26 mouse cellular contexts compared by ENCODE assay signal in the genomic region with DNA sequence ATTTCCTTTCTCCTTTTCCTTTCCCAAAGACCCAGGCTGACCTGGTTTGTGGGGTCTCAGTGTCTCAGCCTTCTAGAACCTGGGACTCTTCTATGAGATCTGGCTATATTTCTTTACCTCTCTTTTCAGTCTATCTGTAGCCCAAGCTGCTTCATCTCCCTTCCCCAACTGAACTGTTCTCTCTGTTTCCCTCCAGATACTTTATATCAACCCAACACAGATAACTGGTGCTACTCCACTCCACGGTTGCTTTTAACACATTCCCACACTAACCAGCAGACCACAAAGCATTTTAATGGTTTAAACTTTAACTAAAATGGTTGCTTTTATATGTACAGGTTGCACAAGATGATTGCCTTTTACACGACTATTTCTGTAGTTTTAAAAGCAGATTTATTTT. TPM values are rescaled to one million over a fixed set of nuclear protein-coding genes. Genes with fewer than 3 reads are reported as not detected.
DNase-seq lines count a peak whose midpoint lies in the region; ATAC-seq and TF ChIP-seq lines count a peak whose summit lies in the region.
"Had no signal": no experiment of that assay in that cellular context is flagged by ENCODE, and none has a peak within 500 bp of the region (broad histone marks: within the 10 kb centered on the region; RNA-seq: fewer than 3 reads in every experiment).

No protein-coding gene starts in this region.

- no peaks in the 10 kb centered on the region for H3K4me1 ChIP-seq in kidney, postnatal 0 days (replicated peaks; ENCODE audit: insufficient read depth, low read length)
- H3K4me1 ChIP-seq in liver, embryonic 14.5 days (replicated peaks; ENCODE audit: control insufficient read depth in 2 of 2, insufficient read depth in 2 of 2, low read length in 1 of 2) = no peaks in the 10 kb centered on the region
- H3K4me1 ChIP-seq: embryonic facial prominence, embryonic 13.5 days; forebrain, embryonic 13.5 days; heart, embryonic 10.5 days; hindbrain, embryonic 12.5 days had no signal

- TF ChIP-seq EP300 in liver, embryonic 14.5 days (IDR thresholded peaks at IDR 0.05; ENCODE audit: low read depth) = peak; percentile 50

- H3K27ac ChIP-seq in kidney, postnatal 0 days = peak overlapping the region; percentile 52; the same call in 1 of the 2 replicates
- no peak overlapping the region for H3K27ac ChIP-seq in liver, embryonic 14.5 days
- no peak overlapping the region for H3K27ac ChIP-seq in gastrocnemius, adult 2 months
- H3K27ac ChIP-seq: embryonic facial prominence, embryonic 13.5 days; forebrain, embryonic 13.5 days; heart, embryonic 10.5 days; hindbrain, embryonic 12.5 days had no signal

- no peak for ATAC-seq in kidney, postnatal 0 days (replicated peaks; ENCODE audit: low FRiP score, low read depth)
- ATAC-seq in liver, embryonic 14.5 days (ENCODE audit: insufficient read depth) = peak; percentile 56; the same call in 1 of the 2 replicates
- peak; percentile 90 for ATAC-seq in megakaryocyte progenitor cell, adult 5-6 weeks (replicated peaks; ENCODE audit: poor library complexity)
- ATAC-seq: CD4-positive, CD25-positive, alpha-beta regulatory T cell, adult 4 months; forebrain, embryonic 13.5 days; forebrain, postnatal 0 days had no signal

- no peaks in the 10 kb centered on the region for H3K9me3 ChIP-seq in kidney, postnatal 0 days (replicated peaks; ENCODE audit: low read length)
- H3K9me3 ChIP-seq in liver, embryonic 14.5 days (ENCODE audit: control insufficient read depth, low read length) = no peaks in the 10 kb centered on the region
- H3K9me3 ChIP-seq: embryonic facial prominence, embryonic 13.5 days; forebrain, embryonic 13.5 days; G1E; heart, embryonic 10.5 days; hindbrain, embryonic 12.5 days had no signal

- intact Hi-C loops in gastrocnemius, adult 2 months (cut with DNase I) = no loop called here

- H3K4me3 ChIP-seq in kidney, postnatal 0 days (replicated peaks; ENCODE audit: low read depth, low read length) = no peak overlapping the region
- H3K4me3 ChIP-seq in liver, embryonic 14.5 days (ENCODE audit: insufficient read depth in 1 of 2, low read depth in 2 of 2, low read length in 2 of 2) = no peak overlapping the region
- no peak overlapping the region for H3K4me3 ChIP-seq in gastrocnemius, adult 2 months
- H3K4me3 ChIP-seq: embryonic facial prominence, embryonic 13.5 days; forebrain, embryonic 13.5 days; heart, embryonic 10.5 days; hindbrain, embryonic 12.5 days had no signal

- no peak for TF ChIP-seq CTCF in kidney, postnatal 0 days (IDR thresholded peaks at IDR 0.05; ENCODE audit: low read depth)
- no peak for TF ChIP-seq CTCF in liver, embryonic 14.5 days (IDR thresholded peaks at IDR 0.05; ENCODE audit: low read depth)
- TF ChIP-seq CTCF in gastrocnemius, adult 2 months (IDR thresholded peaks at IDR 0.05) = no peak

- no peaks in the 10 kb centered on the region for H3K36me3 ChIP-seq in kidney, postnatal 0 days (ENCODE audit: insufficient read depth, low read length)
- no peaks in the 10 kb centered on the region for H3K36me3 ChIP-seq in liver, embryonic 14.5 days (replicated peaks; ENCODE audit: control insufficient read depth, insufficient read depth, low read depth)
- H3K36me3 ChIP-seq: embryonic facial prominence, embryonic 13.5 days; G1E; heart, embryonic 10.5 days; hindbrain, embryonic 12.5 days had no signal

- no peak overlapping the region for H3K9ac ChIP-seq in kidney, postnatal 0 days (ENCODE audit: low read depth, low read length)
- no peak overlapping the region for H3K9ac ChIP-seq in liver, embryonic 14.5 days (replicated peaks)
- H3K9ac ChIP-seq: embryonic facial prominence, embryonic 13.5 days; forebrain, embryonic 13.5 days; forebrain, postnatal 0 days; hindbrain, embryonic 12.5 days had no signal

- H3K4me2 ChIP-seq in kidney, postnatal 0 days (ENCODE audit: low read length) = no peak overlapping the region
- no peak overlapping the region for H3K4me2 ChIP-seq in liver, embryonic 14.5 days (ENCODE audit: low read depth)
- H3K4me2 ChIP-seq: embryonic facial prominence, embryonic 13.5 days; forebrain, embryonic 13.5 days; hindbrain, embryonic 12.5 days had no signal

- no peaks in the 10 kb centered on the region for H3K27me3 ChIP-seq in kidney, postnatal 0 days (ENCODE audit: insufficient read depth, low read length)
- no peaks in the 10 kb centered on the region for H3K27me3 ChIP-seq in liver, embryonic 14.5 days (ENCODE audit: control insufficient read depth, insufficient read depth, low read length)
- H3K27me3 ChIP-seq: embryonic facial prominence, embryonic 13.5 days; forebrain, embryonic 13.5 days; hindbrain, embryonic 12.5 days had no signal

- DNase-seq in heart, adult 11 months = peak; percentile 18
- no peak for DNase-seq in heart, adult 8-10 months (ENCODE audit: low spot score)
- no peak for DNase-seq in kidney, postnatal 0 days (ENCODE audit: low spot score)
- no peak for DNase-seq in kidney, adult 8-10 months
- no peak for DNase-seq in liver, embryonic 14.5 days (ENCODE audit: low read depth in 3 of 3, low spot score in 3 of 3)
- no peak for DNase-seq in lung, postnatal 25 days (ENCODE audit: low spot score)
- DNase-seq in gastrocnemius, adult 2 months = no peak
- DNase-seq: adrenal gland, postnatal 10 days; B cell, adult 2 months; cerebellum, adult 11 months; cerebellum, adult 8-10 months; cerebellum, postnatal 25 days; forebrain, postnatal 0 days; gastrocnemius, postnatal 25 days; heart, postnatal 10 days; heart, postnatal 4 days had no signal

- WGBS in kidney, postnatal 0 days = 36% methylated on average over 2 of the region's 2 CpGs
- WGBS in liver, embryonic 14.5 days (ENCODE audit: insufficient replicate concordance) = 16% methylated on average over 2 of the region's 2 CpGs

RNA-seq across cellular contexts. Expression of a gene that starts 19.9 kb away (rescaled TPM):
- 1 to 10 TPM; 2.4 to 3.9 (median 2.6) TPM for total RNA-seq in heart, adult 8-10 months (2022)
- polyA plus RNA-seq in kidney, postnatal 0 days (2015; fragmentation: Nextera tagmentation; extraction: Ambion mirVana) = 270 and 317 TPM in 2 replicates
- polyA plus RNA-seq in liver, embryonic 14.5 days (2012; rRNA removed) = 8.6 and 14.1 TPM in 2 replicates
- polyA plus RNA-seq in liver, embryonic 14.5 days (2014; fragmentation: Nextera tagmentation; extraction: Ambion mirVana) = 24.8 and 27.6 TPM in 2 replicates
- 199 and 209 TPM in 2 replicates for total RNA-seq in megakaryocyte progenitor cell, adult 5-6 weeks (2015)
- 131 and 133 TPM in 2 replicates for total RNA-seq in megakaryocyte progenitor cell, adult 5-6 weeks (2017)
- 1 to 10 TPM; 3.9 to 4.5 TPM for total RNA-seq in gastrocnemius, adult 2 months (2021)
- total RNA-seq: G1E had no signal
- polyA plus RNA-seq: G1E had no signal

RNA-seq across cellular contexts. Expression of a gene that starts 45.6 kb away (rescaled TPM):
- under 1 TPM; 0.46 to 0.97 (median 0.65) TPM for total RNA-seq in heart, adult 8-10 months (2022)
- polyA plus RNA-seq in kidney, postnatal 0 days (2015; fragmentation: Nextera tagmentation; extraction: Ambion mirVana) = 0.26 and 0.34 TPM in 2 replicates
- 0.06 and 0.16 TPM in 2 replicates for polyA plus RNA-seq in liver, embryonic 14.5 days (2012; rRNA removed)
- 0.30 and 0.37 TPM in 2 replicates for polyA plus RNA-seq in liver, embryonic 14.5 days (2014; fragmentation: Nextera tagmentation; extraction: Ambion mirVana)
- 4.2 and 5.9 TPM in 2 replicates for total RNA-seq in megakaryocyte progenitor cell, adult 5-6 weeks (2015)
- 5.4 and 7.4 TPM in 2 replicates for total RNA-seq in megakaryocyte progenitor cell, adult 5-6 weeks (2017)
- total RNA-seq in gastrocnemius, adult 2 months (2021) = under 1 TPM in 1 of 2 experiments, not detected in 1; 0.54 TPM
- total RNA-seq: G1E; gastrocnemius, adult 18-20 months; gastrocnemius, postnatal 25 days had no signal
- polyA plus RNA-seq: brain, embryonic 14.5 days; CD4-positive, CD25-positive, alpha-beta regulatory T cell, adult 4 months; embryonic facial prominence, embryonic 13.5 days; forebrain, embryonic 13.5 days; forebrain, postnatal 0 days; G1E; heart, embryonic 10.5 days; heart, embryonic 14.5 days had no signal

Comparison
In these comparisons a context has a peak if more than half of its experiments do, and no peak if none do; other contexts are left out.
1. RNA of a gene that starts 19.9 kb away (total RNA-seq): 131 to 209 TPM in megakaryocyte progenitor cell, adult 5-6 weeks; 3.9 to 4.5 TPM in gastrocnemius, adult 2 months and 2.4 to 3.9 TPM in heart, adult 8-10 months; every median in the first group is over 10 times any median in the second.